Mouse (Mus musculus) midbrain, postnatal 0 days (tissue): ENCODE measurements at regions not wholly inside any gene's neighbourhood (a gene's known extent, or its start where the extent isn't known, plus 50 kb on each side); places are given as distances from the start of the nearest gene placed in this dataset.

Source experiments
- ATAC-seq: fragments of 200-750 bp; cut with Nextera tagmentation; 2 replicates; pipeline ENCODE4 v1.8.0; 2017; ENCODE audit warnings: moderate number of reproducible peaks, mild to moderate bottlenecking, moderate TSS enrichment, moderate library complexity; ENCODE audit not compliant: low FRiP score
- DNase-seq: peaks from one replicate; pipeline ENCODE4 v3.0.0-alpha.2; 2015; ENCODE audit warnings: low spot score
- H3K27ac ChIP-seq: fragments of 300-500 bp; sonication (generic); 2 replicates; pipeline ENCODE4 v1.5.1; 2014; ENCODE audit warnings: low read depth, mild to moderate bottlenecking, low read length, mixed read lengths
- H3K27me3 ChIP-seq: fragments of 300-500 bp; sonication (generic); 2 replicates; pipeline ENCODE4 v1.6.1; 2014; ENCODE audit warnings: low read length, control low read depth, mixed read lengths; ENCODE audit not compliant: insufficient read depth
- H3K36me3 ChIP-seq: fragments of 300-500 bp; sonication (generic); 2 replicates; pipeline ENCODE4 v1.6.1; 2014; ENCODE audit warnings: low read length, control low read depth, mixed read lengths; ENCODE audit not compliant: insufficient read depth
- H3K4me1 ChIP-seq: fragments of 300-500 bp; sonication (generic); 2 replicates; pipeline ENCODE4 v1.6.1; 2014; ENCODE audit warnings: mild to moderate bottlenecking, control low read depth, antibody characterized with exemption, low read length, mixed read lengths; ENCODE audit not compliant: insufficient read depth
- H3K4me2 ChIP-seq: fragments of 300-500 bp; sonication (generic); 2 replicates; pipeline ENCODE4 v1.6.1; 2014; ENCODE audit warnings: low read depth, mild to moderate bottlenecking, low read length, mixed read lengths; ENCODE audit not compliant: poor library complexity, severe bottlenecking
- H3K4me3 ChIP-seq: fragments of 300-500 bp; sonication (generic); 2 replicates; pipeline ENCODE4 v1.5.1; 2014; ENCODE audit warnings: low read depth, mild to moderate bottlenecking, low read length, moderate library complexity
- H3K9ac ChIP-seq: fragments of 300-500 bp; sonication (generic); replicated peaks from 2 replicates; pipeline ENCODE4 v1.6.1; 2014; ENCODE audit warnings: mild to moderate bottlenecking, low read length, moderate library complexity, mixed read lengths; ENCODE audit not compliant: poor library complexity, severe bottlenecking
- H3K9me3 ChIP-seq: fragments of 300-500 bp; sonication (generic); 2 replicates; pipeline ENCODE4 v1.6.1; 2016; ENCODE audit warnings: low read length, control low read depth
- CTCF ChIP-seq: IDR thresholded peaks from 2 replicates; pipeline ENCODE4 v1.5.1; 2016; ENCODE audit warnings: antibody characterized with exemption, mild to moderate bottlenecking
- WGBS: fragments of 180-500 bp; shearing (Covaris S2); extraction: QIAGEN DNeasy Blood & Tissue Kit; methylation state at CpG from one replicate; pipeline ENCODE4 v1.1.7; 2014; 5-methylcytosine and 5-hydroxymethylcytosine counted together

DNA sequence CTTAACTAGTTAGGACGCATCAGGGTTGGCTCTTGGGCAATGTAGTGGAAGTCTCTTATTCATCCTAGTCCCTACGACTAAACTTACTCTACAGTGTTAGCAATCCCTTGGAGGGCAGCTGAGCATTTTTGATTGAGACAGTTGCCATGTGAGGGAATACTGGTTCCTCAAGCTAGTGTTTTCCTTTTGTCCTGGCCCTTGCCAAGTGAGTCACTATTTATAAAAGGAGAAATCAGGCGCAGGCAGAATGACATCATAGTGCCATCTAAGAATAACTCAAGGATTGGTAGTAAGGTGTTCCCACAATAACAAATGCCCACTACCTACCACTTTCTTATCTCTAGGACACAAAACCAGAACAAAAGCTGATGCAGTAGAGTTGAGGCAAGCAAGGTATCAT lies 360.5 kb downstream of the Rab28 start:
- H3K27me3 ChIP-seq, result no peaks in the 10 kb centered on the region
- H3K4me2 ChIP-seq, result no peak overlapping the region
- H3K9ac ChIP-seq, result no peak overlapping the region
- DNase-seq, result no peak
- H3K27ac ChIP-seq, result no peak overlapping the region
- no peak overlapping the region for H3K4me3 ChIP-seq
- no peaks in the 10 kb centered on the region for H3K9me3 ChIP-seq
- TF ChIP-seq CTCF, result no peak
- H3K4me1 ChIP-seq, result no peaks in the 10 kb centered on the region
- ATAC-seq, result no peak
- WGBS, result 84% methylated on average over 3 of the region's 3 CpGs
- no peaks in the 10 kb centered on the region for H3K36me3 ChIP-seq

DNA sequence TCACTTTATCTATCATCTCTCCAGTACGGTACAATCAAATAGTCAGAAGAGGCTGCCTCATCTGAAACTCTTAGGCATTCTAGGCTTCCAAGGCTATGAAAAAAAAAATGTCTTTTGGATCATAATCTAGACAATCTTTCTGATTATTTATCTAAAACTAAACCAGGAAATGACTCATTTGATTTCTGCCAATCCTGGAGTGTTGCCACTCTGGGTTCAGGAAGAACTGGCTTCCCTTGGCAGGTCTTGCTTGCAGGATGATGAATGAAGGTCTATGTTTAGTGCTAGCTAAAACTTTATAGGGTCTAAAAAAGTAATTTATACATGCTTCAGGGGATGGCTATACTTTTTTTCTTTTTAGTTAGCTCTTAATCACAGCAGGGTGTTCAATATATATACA lies 367.4 kb downstream of the Rab28 start:
- DNase-seq (no peak), ATAC-seq (no peak)
- Histone ChIP-seq H3K27ac (no peak overlapping the region), H3K9me3 (no peaks in the 10 kb centered on the region), H3K4me3 (no peak overlapping the region), H3K27me3 (no peaks in the 10 kb centered on the region), H3K4me2 (no peak overlapping the region), H3K4me1 (no peaks in the 10 kb centered on the region), H3K36me3 (no peaks in the 10 kb centered on the region), H3K9ac (no peak overlapping the region)
- TF ChIP-seq CTCF, result no peak
- WGBS, result 88% methylated on average over 1 of the region's 1 CpGs

DNA sequence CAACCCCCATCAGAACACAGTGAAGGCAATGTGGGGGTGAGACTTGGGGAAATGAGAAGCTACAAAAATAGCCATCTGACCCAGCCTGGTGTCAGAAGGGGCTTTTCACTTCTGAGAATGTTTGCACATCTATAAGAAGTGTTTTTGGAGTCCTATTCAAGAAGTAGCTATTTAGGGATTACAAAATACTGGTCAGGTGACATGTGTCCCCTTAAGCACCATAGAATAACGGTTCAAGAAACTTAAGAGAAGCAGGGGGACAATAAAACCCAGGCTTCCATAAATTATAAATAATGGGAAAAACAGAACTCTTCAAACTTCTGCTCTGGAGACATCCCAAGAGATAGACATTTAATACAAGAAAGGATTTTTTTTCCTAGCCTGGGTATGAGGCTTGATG lies 411.5 kb downstream of the Rab28 start:
- WGBS, result 72% methylated on average over 1 of the region's 1 CpGs
- Histone ChIP-seq H3K27me3 (no peaks in the 10 kb centered on the region), H3K27ac (no peak overlapping the region), H3K9me3 (no peaks in the 10 kb centered on the region), H3K36me3 (no peaks in the 10 kb centered on the region), H3K4me1 (no peaks in the 10 kb centered on the region), H3K9ac (no peak overlapping the region), H3K4me2 (no peak overlapping the region), H3K4me3 (no peak overlapping the region)
- TF ChIP-seq CTCF, result no peak
- DNase-seq, result no peak
- ATAC-seq, result no peak

DNA sequence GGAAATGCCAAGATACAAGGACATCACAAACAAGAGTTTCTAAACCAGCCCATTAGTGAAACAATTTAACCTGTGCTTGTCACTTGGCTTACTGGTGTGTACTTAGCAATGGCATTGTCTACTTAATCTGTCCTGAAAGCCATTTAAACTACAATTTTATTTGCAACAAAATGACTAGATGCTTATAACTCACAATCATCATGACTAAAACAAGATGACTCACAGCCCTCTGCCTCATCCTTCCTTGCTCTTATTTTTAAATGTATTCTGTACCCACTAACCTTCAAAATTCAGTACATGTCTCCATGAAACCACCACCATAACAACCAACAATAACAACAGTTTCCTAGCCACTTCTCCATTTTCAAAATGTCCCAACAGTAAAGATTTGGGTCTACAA lies 441.2 kb downstream of the Rab28 start:
- H3K27me3 ChIP-seq, result no peaks in the 10 kb centered on the region
- H3K9ac ChIP-seq, result no peak overlapping the region
- H3K27ac ChIP-seq, result no peak overlapping the region
- no peaks in the 10 kb centered on the region for H3K9me3 ChIP-seq
- H3K4me2 ChIP-seq, result no peak overlapping the region
- TF ChIP-seq CTCF, result no peak
- H3K4me1 ChIP-seq, result no peaks in the 10 kb centered on the region
- DNase-seq, result no peak
- ATAC-seq, result no peak
- H3K36me3 ChIP-seq, result no peaks in the 10 kb centered on the region
- H3K4me3 ChIP-seq, result no peak overlapping the region

DNA sequence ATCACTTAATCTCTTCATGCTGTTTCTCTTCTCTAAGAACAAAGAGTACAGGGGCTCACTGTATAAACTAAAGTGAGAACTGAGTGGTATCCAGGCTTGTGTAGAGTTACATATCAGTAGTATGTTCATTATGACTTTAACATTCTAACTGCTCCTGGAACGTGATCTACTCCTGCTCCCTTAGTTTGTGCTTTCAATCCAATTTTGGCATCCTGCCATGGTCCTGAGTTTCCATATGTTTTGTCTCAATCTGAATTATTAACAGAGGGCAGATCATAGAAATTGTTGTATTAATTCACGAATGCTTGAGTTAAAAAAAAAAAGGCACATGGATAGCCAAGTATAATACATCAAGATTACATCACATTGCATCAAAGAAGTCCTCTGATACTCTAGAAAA lies 441.6 kb downstream of the Rab28 start:
- no peaks in the 10 kb centered on the region for H3K27me3 ChIP-seq
- H3K4me2 ChIP-seq, result no peak overlapping the region
- no peak overlapping the region for H3K4me3 ChIP-seq
- no peaks in the 10 kb centered on the region for H3K9me3 ChIP-seq
- H3K9ac ChIP-seq, result no peak overlapping the region
- no peak for TF ChIP-seq CTCF
- no peaks in the 10 kb centered on the region for H3K36me3 ChIP-seq
- H3K4me1 ChIP-seq, result no peaks in the 10 kb centered on the region
- WGBS, result 60% methylated on average over 2 of the region's 2 CpGs
- H3K27ac ChIP-seq, result no peak overlapping the region
- ATAC-seq (no peak), DNase-seq (no peak)

DNA sequence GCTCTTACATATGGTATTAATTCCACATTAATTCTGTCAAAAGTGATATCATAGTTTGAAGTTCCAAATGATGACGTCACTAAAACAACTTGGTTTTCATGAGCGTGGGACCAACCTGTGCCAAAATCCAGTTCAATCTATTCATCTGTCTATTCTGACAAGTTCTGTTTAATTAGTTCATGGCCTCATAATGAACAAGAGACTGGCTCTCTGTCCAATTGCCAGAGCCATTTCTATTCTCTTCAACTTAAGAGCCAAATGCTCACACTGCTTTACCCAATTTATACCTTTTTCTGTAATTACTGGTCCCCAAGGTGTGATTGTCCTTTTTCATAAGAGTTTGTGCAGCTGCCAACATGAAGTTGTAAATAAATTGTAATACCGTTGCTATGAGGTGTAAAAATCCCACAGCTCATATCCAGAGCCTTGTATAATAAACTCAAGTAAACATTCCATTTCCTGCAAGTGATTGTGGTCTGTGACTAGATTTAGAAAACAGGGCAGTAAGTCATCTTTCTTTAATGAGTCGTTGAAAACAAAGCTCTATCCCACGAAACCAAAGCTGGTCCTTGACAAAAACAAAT lies 446.2 kb downstream of the Rab28 start:
- Histone ChIP-seq H3K4me3 (no peak overlapping the region), H3K27ac (no peak overlapping the region)
- no peak for TF ChIP-seq CTCF

More for the DNA sequence above, 446.2 kb downstream of the Rab28 start:
- Histone ChIP-seq H3K36me3 (no peaks in the 10 kb centered on the region), H3K4me2 (no peak overlapping the region), H3K9ac (no peak overlapping the region), H3K9me3 (no peaks in the 10 kb centered on the region), H3K4me1 (no peaks in the 10 kb centered on the region), H3K27me3 (no peaks in the 10 kb centered on the region)
- ATAC-seq (no peak), DNase-seq (no peak)
- 81% methylated on average over 5 of the region's 5 CpGs for WGBS
